Mouse (Mus musculus): Measurements from ENCODE around the gene Fbxl15. TPM values are rescaled to one million over a fixed set of nuclear protein-coding genes. Genes with fewer than 3 reads are reported as not detected.

Gene Fbxl15
- polyA plus RNA-seq, 1 experiment from 2014 or later: 15.4 TPM

GRCm38 (mm10) chr19:46309651-46310305 is 18.2 kb upstream of the Fbxl15 start:
- ATAC-seq (ENCODE audit: insufficient number of reproducible peaks, insufficient read depth, low FRiP score, low TSS enrichment): no peak
- no peak overlapping the region for H3K4me3 ChIP-seq
- peaks cover 18% of the 10 kb centered on the region; the same call in 1 of the 2 replicates for H3K36me3 ChIP-seq
- WGBS: 83% methylated on average over 21 of the region's 21 CpGs
- no peak overlapping the region for H3K27ac ChIP-seq
- H3K9ac ChIP-seq: no peak overlapping the region
- peaks cover 48% of the 10 kb centered on the region for H3K27me3 ChIP-seq
- peaks cover 18% of the 10 kb centered on the region for H3K4me1 ChIP-seq
- no peak overlapping the region for H3K4me2 ChIP-seq (replicated peaks)
- no peaks in the 10 kb centered on the region for H3K9me3 ChIP-seq

GRCm38 (mm10) chr19:46310312-46310865 is 17.6 kb upstream of the Fbxl15 start:
- Histone ChIP-seq H3K9ac (no peak overlapping the region), H3K4me1 (peaks cover 16% of the 10 kb centered on the region), H3K9me3 (no peaks in the 10 kb centered on the region), H3K36me3 (peaks cover 18% of the 10 kb centered on the region; the same call in 1 of the 2 replicates), H3K4me3 (no peak overlapping the region), H3K27ac (no peak overlapping the region), H3K4me2 (replicated peaks) (no peak overlapping the region), H3K27me3 (peaks cover 54% of the 10 kb centered on the region)
- no peak for ATAC-seq (ENCODE audit: insufficient number of reproducible peaks, insufficient read depth, low FRiP score, low TSS enrichment)
- 86% methylated on average over 12 of the region's 12 CpGs for WGBS

DNA sequence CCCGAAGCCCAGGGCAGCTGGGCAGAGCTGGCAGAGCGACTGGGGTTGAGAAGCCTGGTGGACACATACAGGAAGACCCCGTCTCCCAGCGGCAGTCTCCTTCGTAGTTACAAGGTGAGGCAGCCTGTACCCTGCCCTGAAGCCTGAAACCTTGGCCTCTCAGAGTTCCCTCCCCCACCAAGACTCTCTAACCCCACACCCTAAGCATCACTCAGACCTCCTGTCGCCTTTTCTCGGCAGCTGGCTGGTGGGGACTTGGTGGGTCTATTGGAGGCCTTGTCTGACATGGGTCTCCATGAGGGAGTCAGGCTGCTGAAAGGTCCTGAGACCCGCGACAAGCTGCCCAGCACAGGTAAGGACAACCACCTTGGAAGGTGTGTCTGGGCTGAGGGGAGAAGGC is 16.6 kb upstream of the Fbxl15 start:
- Histone ChIP-seq H3K27ac (no peak overlapping the region), H3K4me1 (peaks cover 14% of the 10 kb centered on the region), H3K4me2 (replicated peaks) (no peak overlapping the region), H3K36me3 (peaks cover 18% of the 10 kb centered on the region; the same call in 1 of the 2 replicates), H3K27me3 (peaks cover 63% of the 10 kb centered on the region), H3K4me3 (no peak overlapping the region), H3K9ac (no peak overlapping the region), H3K9me3 (no peaks in the 10 kb centered on the region)
- 88% methylated on average over 9 of the region's 9 CpGs for WGBS
- no peak for ATAC-seq (ENCODE audit: insufficient number of reproducible peaks, insufficient read depth, low FRiP score, low TSS enrichment)

- H3K4me2 ChIP-seq (replicated peaks): no peak overlapping the region
- H3K27ac ChIP-seq: no peak overlapping the region
- H3K4me3 ChIP-seq: no peak overlapping the region
- no peaks in the 10 kb centered on the region for H3K9me3 ChIP-seq
- peaks cover 18% of the 10 kb centered on the region for H3K4me1 ChIP-seq
- peaks cover 18% of the 10 kb centered on the region; the same call in 1 of the 2 replicates for H3K36me3 ChIP-seq
- H3K9ac ChIP-seq: no peak overlapping the region
- peaks cover 65% of the 10 kb centered on the region for H3K27me3 ChIP-seq
- no peak for ATAC-seq (ENCODE audit: insufficient number of reproducible peaks, insufficient read depth, low FRiP score, low TSS enrichment)
- WGBS: 90% methylated on average over 21 of the region's 21 CpGs
These were observed 15.4 kb upstream of the Fbxl15 start for GRCm38 (mm10) chr19:46312566-46312965.

GRCm38 (mm10) chr19:46313116-46313515 is 14.9 kb upstream of the Fbxl15 start:
- Histone ChIP-seq H3K36me3 (peaks cover 18% of the 10 kb centered on the region; the same call in 1 of the 2 replicates), H3K9me3 (no peaks in the 10 kb centered on the region), H3K4me1 (peaks cover 22% of the 10 kb centered on the region), H3K4me2 (replicated peaks) (no peak overlapping the region), H3K9ac (no peak overlapping the region), H3K4me3 (no peak overlapping the region), H3K27me3 (peaks cover 65% of the 10 kb centered on the region), H3K27ac (no peak overlapping the region)
- no peak for ATAC-seq (ENCODE audit: insufficient number of reproducible peaks, insufficient read depth, low FRiP score, low TSS enrichment)
- 89% methylated on average over 9 of the region's 9 CpGs for WGBS

DNA sequence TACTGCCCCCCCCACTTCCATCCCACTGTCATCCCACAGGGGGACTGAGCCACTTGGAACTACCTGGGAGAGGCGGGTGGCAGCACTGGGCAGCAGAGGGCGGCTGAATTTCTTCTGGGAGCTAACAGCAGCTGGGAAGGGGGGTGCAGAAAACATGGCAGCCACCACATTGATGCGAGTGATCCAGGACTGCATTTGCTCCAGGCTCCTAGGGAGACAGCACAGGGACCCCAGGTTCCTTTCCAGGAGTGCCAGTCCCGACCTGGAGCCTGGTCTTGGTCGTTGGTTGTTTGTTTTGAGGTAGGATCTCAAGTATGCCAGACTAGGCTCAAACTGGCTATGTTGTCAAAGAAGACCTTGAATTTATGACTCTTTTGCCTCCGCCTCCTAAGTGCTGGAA is 14.4 kb upstream of the Fbxl15 start:
- no peaks in the 10 kb centered on the region for H3K9me3 ChIP-seq

DNA sequence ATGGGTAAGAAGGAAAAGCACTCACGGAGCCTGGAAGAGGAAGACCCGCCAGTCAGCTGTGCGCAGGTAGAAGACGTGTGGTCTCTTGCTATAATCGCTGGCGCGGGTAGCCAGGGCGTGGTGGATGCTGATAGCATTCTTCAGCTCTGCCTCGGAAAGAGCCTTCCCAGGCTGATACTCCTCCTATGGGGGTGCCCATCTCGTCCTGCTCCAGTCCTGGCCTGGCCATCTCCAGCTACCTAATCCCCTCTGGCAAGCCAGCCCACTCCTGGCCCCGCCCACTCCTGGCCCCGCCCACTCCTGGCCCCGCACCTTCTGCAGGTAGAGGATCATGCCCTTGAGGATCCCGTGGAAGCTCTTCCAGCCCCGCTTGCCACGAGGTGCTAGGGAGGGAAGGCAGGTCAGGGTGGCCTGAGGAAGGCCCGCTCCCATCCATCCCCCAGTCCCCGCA is 13.8 kb upstream of the Fbxl15 start:
- H3K27ac ChIP-seq: no peak overlapping the region
- H3K4me2 ChIP-seq (replicated peaks): no peak overlapping the region
- WGBS: 9% methylated on average over 18 of the region's 18 CpGs
- no peak overlapping the region for H3K9ac ChIP-seq
- peaks cover 18% of the 10 kb centered on the region; the same call in 1 of the 2 replicates for H3K36me3 ChIP-seq
- H3K9me3 ChIP-seq: no peaks in the 10 kb centered on the region
- peaks cover 25% of the 10 kb centered on the region; the same call in 1 of the 2 replicates for H3K4me1 ChIP-seq
- H3K27me3 ChIP-seq: peaks cover 67% of the 10 kb centered on the region
- H3K4me3 ChIP-seq: no peak overlapping the region
- ATAC-seq (ENCODE audit: insufficient number of reproducible peaks, insufficient read depth, low FRiP score, low TSS enrichment): no peak

More for the DNA sequence above, 14.4 kb upstream of the Fbxl15 start:
- no peak overlapping the region for H3K4me2 ChIP-seq (replicated peaks)
- 72% methylated on average over 6 of the region's 6 CpGs for WGBS
- H3K4me3 ChIP-seq: no peak overlapping the region
- H3K4me1 ChIP-seq: peaks cover 24% of the 10 kb centered on the region
- no peak overlapping the region for H3K9ac ChIP-seq
- no peak overlapping the region for H3K27ac ChIP-seq
- peaks cover 18% of the 10 kb centered on the region; the same call in 1 of the 2 replicates for H3K36me3 ChIP-seq
- peaks cover 65% of the 10 kb centered on the region for H3K27me3 ChIP-seq
- ATAC-seq (ENCODE audit: insufficient number of reproducible peaks, insufficient read depth, low FRiP score, low TSS enrichment): no peak

DNA sequence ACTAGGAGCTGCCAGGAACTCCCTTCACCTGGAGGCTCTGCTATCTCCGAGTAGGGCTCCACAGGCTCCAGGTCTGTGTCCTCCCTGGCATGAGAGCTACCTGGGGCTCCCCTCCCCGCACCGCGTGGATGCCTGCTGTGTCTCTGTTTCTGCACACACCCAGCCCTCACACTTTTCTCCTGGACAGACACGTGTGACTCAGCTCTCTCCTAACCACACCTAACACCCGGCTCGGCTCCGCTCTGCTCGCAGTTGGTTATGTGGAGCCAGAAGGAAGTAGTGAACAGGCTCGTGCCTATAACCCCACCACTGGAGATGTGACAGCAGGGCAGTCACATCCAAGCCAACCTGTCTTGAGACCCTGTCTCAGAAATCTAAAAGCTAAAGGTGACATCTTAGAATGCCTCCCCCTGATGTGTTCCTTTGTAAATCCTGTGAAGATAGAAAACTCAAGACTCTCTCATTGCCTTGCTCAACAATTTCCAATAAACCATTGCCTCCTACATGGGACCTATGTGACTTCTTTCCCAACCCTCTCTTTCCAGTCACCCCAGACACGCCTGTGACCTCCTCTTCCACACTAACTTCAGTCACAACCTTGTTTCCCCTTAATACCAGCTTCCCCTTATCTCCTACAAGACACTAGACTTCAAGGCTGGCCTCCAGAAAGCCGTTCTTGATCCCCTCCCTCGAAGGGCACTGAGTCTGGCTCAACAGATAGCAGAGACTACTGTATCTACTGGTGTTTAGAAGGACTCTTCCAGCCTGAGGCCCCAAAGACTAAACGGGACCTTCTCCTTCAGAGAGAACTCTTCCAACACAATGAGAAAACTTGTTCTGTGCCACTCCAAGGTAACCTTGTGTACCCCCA is 12.9 kb upstream of the Fbxl15 start:
- Histone ChIP-seq H3K9me3 (no peaks in the 10 kb centered on the region), H3K27ac (no peak overlapping the region), H3K36me3 (peaks cover 15% of the 10 kb centered on the region; the same call in 1 of the 2 replicates), H3K4me1 (peaks cover 25% of the 10 kb centered on the region; the same call in 1 of the 2 replicates), H3K4me2 (replicated peaks) (no peak overlapping the region), H3K9ac (no peak overlapping the region), H3K27me3 (peaks cover 76% of the 10 kb centered on the region), H3K4me3 (no peak overlapping the region)
- 35% methylated on average over 14 of the region's 14 CpGs for WGBS
- no peak for ATAC-seq (ENCODE audit: insufficient number of reproducible peaks, insufficient read depth, low FRiP score, low TSS enrichment)

GRCm38 (mm10) chr19:46315752-46316610 is 12.0 kb upstream of the Fbxl15 start:
- H3K27ac ChIP-seq: no peak overlapping the region
- H3K9me3 ChIP-seq: no peaks in the 10 kb centered on the region
- WGBS: 47% methylated on average over 12 of the region's 12 CpGs
- peaks cover 85% of the 10 kb centered on the region for H3K27me3 ChIP-seq
- no peak overlapping the region for H3K9ac ChIP-seq
- no peak for ATAC-seq (ENCODE audit: insufficient number of reproducible peaks, insufficient read depth, low FRiP score, low TSS enrichment)
- peak overlapping the region; percentile 10; the same call in 1 of the 2 replicates for H3K4me3 ChIP-seq
- H3K36me3 ChIP-seq: peaks cover 7% of the 10 kb centered on the region; the same call in 1 of the 2 replicates
- H3K4me1 ChIP-seq: peaks cover 25% of the 10 kb centered on the region; the same call in 1 of the 2 replicates
- H3K4me2 ChIP-seq (replicated peaks): no peak overlapping the region

GRCm38 (mm10) chr19:46316846-46317545 is 11.0 kb upstream of the Fbxl15 start:
- WGBS: 36% methylated on average over 15 of the region's 15 CpGs
- H3K27ac ChIP-seq: no peak overlapping the region
- peak overlapping the region; percentile 62; the same call in 1 of the 2 replicates for H3K9ac ChIP-seq

More at GRCm38 (mm10) chr19:46316846-46317545, 11.0 kb upstream of the Fbxl15 start:
- Histone ChIP-seq H3K4me2 (replicated peaks) (peak overlapping the region; percentile 81), H3K9me3 (no peaks in the 10 kb centered on the region), H3K27me3 (peaks cover 95% of the 10 kb centered on the region), H3K4me3 (peak overlapping the region; percentile 45), H3K36me3 (no peaks in the 10 kb centered on the region), H3K4me1 (peaks cover 33% of the 10 kb centered on the region)
- no peak for ATAC-seq (ENCODE audit: insufficient number of reproducible peaks, insufficient read depth, low FRiP score, low TSS enrichment)

Measured in embryonic facial prominence, embryonic 12.5 days (tissue).